Mouse (Mus musculus) spleen, postnatal 10 days (tissue): Measurements from ENCODE around the gene Pank4.

Source experiments
- DNase-seq, 2 experiments: peaks; one replicate each; pipeline ENCODE4 v3.0.0; 2021 to 2022; ENCODE audit warnings: low spot score in 2 of 2

Gene Pank4

DNA sequence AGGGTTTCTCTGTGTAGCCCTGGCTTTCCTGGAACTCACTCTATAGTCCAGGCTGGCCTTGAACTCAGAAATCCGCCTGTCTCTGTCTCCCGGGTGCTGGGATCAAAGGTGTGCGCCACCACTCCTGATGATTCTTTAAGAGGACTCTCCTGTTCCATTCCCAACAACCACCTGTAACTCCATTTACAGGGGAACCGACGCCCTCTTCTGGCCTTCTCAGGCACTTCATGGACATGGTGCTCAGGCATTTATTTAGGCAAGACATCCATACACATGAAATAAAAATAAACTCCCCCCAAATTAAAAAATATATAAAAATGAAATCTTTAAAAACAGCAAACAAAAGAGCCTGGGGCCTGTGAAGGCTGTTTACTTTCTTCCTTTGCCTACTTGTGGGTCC, 3.2 kb downstream of the Pank4 start:
- peak; percentile 45 to 75 for DNase-seq

GRCm38 (mm10) chr4:154972546-154972945, 8.6 kb downstream of the Pank4 start:
- no peak for DNase-seq

DNA sequence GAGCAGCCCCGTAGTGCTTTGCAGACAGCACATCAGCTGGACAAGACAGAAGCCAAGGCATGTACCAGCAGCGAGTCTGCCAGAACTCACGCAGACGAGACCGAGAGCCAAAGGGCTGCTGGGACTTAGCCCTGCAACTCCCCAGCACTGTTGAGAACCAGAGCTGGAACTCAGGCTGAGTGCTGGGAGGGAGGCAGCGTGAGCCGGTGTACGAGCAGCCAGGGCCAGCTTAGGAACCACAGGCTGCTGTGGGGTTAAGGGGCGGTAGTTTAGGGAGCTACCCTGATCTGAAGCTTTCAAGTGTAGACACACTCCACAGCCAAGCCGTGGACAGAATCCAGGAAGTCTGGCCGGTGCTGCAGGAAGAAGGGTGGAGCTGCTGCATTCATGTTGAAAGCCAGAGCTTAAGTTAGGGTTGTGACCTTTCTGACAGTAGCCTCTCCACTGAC, 10.3 kb downstream of the Pank4 start:
- DNase-seq: no peak

GRCm38 (mm10) chr4:154980110-154980509, 16.2 kb downstream of the Pank4 start:
- DNase-seq: no peak

- no peak for DNase-seq
These were observed 17.2 kb downstream of the Pank4 start for GRCm38 (mm10) chr4:154981076-154981475.

DNA sequence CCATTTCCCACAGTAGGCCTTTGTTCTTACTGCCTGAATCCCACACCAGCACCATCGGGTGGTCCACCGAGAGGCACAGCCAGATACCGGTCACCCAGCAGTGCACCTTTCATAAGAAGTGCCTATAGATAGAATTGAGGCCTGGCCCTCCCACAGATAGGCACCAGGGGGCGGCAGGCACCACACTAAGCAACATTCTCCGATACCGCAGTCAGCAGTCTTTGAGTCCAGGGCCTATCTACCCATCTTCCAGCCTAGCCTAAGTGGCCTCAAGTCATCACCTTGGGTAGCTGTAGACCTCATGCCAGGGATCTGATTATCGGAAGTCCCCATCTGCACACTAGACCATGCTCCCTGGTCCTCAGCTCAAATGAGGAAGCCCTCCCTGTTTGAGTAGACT, 17.6 kb downstream of the Pank4 start:
- DNase-seq: peak in 1 of 2 experiments; percentile 72

DNA sequence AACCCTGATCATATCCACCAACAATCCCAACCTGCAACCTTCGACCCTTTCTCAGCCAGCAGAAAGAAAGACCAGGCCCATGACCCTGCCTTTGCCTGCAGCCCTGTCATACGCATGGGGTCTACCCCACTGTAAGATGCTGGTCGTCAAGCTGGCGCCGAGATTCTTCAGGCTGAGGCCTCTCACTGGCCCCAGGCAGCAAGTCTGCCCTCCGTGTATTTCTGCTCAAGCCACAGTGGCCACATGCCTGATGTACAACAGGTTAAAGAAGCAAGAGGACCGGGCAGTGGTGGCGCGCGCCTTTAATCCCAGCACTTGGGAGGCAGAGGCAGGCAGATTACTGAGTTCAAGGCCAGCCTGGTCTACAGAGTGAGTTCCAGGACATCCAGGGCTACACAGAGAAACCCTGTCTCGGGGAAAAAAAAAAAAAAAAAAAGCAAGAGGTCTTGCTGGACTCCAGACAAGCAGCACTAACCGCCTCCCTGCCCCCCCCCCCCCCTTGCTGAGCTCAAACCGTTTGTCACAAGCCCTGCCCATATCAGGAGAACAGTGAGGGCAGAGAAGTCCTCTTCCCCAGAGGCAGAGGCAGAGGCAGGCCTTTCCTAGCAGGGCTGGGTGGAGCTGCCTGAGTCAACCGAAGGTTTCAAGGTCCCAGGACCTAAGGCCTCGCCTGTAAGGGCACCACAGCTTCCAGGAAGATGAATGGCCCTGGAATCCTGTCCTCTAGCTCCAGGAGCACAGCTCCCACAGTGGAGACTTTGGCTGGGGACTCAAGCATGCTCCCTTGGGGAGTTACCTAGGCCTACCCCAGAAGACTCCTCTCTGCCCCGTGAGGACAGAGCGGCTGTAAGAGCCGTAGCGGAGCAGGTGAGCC, 18.6 kb downstream of the Pank4 start:
- no peak for DNase-seq

- DNase-seq: no peak
These were observed 19.8 kb downstream of the Pank4 start for GRCm38 (mm10) chr4:154983767-154984166.

DNA sequence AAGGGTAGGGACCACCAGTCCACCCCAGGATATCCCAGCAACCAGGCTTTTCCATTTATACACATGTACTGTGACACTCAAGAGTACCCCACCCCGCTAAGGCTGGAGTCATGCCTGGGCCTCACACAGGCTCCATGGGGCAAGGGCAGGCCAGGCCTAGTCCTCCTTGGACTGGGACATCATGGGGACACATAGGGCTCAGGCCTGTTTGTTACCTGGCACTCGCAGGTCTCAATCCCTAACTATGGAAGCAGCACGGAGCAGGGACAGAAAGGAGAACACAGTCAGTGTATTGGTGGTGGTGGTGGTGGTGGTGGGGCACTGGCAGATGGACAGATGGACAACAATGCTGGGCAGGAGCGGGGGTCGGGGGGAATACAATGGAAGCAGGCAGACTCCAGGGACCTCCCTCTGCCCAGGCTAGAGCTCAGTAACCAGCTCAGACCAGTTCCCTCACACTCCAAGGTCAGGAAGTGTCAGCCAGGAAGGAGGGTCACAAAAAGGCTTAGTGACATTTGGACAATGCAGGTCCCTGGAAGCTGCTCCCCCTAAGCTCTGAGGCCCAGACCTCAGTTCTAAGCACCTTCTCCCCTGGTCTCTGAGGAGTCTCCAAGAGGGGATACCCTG, 21.3 kb downstream of the Pank4 start:
- DNase-seq: no peak

DNA sequence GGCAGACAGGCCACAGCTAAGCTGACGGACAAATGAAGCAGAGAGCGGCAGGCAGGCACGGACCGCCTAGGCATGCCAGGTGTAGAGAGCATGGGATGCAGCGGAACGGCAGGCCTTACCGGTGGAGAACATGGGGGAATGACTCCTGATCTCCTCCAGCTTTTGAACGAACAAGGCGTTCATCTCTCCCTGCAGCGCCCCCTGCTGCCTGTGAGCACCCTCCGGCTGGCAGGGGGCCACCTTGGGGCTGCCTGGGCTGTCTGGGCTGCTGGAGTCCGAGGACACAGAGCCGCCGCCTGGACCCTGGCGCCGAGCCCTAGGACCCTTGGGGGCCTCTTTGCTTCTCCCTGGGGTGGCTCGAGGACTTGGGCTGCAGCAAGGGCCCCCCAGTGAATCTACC, 22.2 kb downstream of the Pank4 start:
- peak; percentile 71 to 87 for DNase-seq

DNA sequence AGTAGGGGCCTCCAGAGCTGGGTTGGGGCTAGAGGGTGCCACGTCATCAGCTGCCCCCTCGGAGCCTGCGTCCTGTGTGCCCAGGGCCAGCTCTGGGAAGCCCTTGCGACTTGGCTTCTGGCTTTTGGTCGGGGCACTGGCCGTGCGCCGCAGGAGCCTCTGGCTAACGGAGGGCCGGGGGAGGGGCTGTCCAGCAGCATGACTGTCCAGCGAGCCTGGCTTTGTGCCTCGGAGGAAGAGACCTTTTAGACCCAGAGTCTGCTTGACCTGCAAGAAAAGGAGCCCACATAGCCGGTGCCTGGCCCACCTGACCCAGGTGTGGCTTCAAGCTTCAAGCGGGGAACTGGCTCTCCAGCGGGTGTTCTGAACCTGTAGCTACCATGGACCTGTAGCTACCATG, 22.8 kb downstream of the Pank4 start:
- DNase-seq: no peak

GRCm38 (mm10) chr4:154994876-154995275, 31.0 kb downstream of the Pank4 start:
- DNase-seq: no peak

DNA sequence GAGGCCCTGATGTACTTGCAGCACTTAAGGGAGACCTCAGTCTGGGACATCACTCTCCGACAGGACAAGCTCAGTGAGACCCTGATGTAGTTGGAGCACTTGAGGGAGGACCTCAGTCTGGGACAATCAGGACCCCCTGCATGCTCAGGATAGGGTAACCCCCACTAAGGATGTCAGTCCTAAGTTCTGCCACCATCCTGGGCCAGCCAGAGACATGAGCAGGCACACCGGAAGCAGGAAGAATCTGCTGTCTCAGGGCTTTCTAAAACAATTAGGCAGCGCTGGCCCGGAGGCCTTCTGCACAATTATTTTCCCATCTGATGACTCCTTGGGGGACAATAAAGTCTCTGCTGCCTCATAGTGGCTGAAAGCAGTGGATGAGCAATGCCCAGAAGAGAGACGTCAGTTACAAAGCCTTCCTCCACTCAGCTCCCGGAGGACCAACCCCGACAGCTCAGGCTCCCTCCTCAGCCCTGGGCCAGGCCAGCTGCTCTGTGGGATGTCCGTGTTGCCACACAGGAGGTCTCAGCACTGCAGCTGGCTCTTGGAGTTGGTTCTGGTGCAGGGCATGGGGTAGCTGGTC, 32.7 kb downstream of the Pank4 start:
- DNase-seq: no peak

DNA sequence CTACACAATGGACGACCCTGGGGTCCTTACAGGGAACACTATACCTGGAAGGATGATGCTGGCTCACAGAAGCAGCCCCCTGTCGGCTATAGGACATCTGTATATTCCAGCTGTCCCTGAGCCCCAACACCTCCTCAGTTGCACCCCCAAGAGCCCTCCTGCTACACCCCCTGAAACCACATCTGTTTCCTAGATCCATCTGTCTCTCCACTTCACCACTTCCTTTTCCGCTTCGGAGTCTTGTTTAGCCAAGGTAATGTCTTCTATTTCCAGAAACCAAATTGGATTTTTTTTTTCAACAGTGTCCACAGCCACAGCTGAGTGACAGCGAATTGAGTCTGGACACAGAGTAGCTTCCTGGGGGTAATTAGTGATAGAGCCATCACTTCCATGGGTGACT, 35.5 kb downstream of the Pank4 start:
- no peak for DNase-seq

DNA sequence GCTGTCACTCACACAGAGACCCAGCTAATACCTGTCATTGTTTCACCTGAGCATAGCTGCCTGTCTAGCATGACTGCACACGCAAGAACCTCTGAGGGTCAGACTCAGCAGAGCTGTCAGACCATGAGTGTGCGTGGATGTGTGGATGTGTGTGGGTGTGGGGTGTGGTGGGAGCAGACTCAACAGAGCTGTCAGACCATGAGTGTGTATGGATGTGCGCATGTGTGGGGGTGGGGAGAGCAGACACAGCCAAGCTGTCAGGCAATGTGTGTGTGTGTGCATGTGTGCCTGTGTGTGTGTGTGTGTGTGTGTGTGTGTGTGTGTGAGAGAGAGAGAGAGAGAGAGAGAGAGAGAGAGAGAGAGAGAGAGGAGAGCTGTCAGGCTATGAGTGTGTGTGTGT, 41.4 kb downstream of the Pank4 start:
- no peak for DNase-seq

DNA sequence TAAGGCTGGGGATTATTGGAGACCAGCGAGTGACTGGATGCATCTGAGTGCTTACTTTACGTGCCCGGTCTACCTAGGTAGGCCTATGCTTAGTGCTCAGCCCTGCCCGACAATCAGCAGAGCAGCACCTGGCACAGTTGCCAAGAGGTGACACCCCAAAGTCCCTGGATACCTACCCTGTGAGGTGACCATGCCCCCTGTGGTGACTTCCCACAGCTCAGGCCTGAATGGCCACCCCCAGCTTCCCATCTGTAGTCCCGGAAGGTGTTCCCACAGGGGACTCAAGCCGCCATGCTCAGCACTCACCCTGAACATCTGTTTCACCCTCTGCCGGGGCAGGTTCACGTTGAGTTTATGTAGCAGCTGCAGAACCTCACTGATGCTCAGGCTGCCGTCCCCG, 42.4 kb downstream of the Pank4 start:
- no peak for DNase-seq

DNA sequence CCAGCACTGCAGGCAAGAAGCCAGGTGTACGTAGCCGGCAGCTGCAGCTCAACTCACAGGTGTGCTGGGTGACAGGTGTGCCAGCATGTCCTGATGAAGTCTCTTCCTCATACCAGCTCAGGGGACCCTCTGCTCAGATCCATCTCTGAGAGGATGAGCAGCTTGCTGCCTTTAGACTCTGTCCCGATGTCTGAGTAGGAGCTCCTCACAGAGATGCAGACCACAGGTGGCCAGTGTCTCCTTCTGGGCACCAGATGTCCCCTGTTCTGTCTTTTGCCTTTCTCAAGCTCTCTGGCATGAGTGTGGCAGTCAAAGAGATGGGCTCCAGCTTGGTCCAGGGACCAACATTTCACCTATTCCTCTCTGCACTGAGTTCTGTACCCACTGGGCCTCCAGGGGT, 43.7 kb downstream of the Pank4 start:
- no peak for DNase-seq

- DNase-seq: no peak
These were observed 44.2 kb downstream of the Pank4 start for GRCm38 (mm10) chr4:155008075-155008474.

GRCm38 (mm10) chr4:155009216-155009615, 45.3 kb downstream of the Pank4 start:
- DNase-seq: no peak

DNA sequence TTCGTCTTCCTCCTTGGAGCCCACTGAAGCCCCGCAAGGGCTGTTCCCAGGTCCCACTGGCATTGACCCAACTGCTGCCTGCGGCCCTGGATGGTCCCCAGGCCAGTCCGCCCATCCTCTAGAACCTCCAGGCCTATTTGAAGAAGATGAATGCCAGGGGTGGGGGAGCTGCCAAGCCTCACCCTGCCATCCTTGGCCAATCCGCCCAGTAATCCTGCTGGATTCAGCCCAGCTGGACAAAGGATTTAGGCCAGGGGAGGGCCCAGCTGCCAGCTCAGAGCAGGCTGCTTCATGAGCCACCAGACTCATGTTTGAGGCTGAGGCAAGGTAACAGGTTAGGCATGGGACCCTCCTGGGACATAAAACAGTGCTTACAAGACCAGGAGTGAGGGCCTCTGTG, 46.9 kb downstream of the Pank4 start:
- no peak for DNase-seq

DNA sequence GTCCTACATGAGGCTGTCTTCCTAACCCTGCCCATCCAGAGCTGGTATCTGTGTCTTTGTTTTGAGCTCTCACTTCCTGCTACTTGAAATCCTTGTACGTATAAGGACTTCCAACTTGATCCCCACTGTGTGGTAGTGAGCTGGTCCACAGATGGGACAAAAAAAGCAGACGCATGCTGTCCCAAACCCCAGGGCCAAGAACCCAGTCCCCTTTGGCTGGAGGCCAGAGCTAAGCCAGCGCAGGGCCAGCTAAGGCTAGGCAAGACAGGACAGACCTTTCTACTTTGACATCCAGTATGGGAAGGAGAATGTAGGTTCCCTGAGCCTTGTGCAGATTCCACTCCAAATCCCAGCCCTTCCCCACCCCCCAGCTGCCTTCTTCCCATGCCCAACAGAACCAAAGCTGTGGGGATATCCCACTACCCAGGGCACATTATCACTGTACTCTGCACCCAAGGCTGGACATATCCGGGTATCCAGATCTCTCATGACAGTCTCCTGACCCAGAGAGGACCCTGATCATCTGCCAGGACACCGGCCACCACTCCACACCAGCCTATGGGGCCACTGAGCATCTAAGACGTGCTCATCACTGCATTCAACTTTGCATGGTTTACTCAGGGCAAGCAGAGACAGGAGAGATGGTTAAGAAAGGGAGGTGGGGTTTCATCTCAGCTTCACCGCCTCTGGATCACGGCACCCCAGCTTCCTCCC, 47.5 kb downstream of the Pank4 start:
- DNase-seq: no peak

- DNase-seq: no peak
These were observed 48.2 kb downstream of the Pank4 start for GRCm38 (mm10) chr4:155012115-155012514.
